Mouse (Mus musculus): ENCODE results near the gene Lrig3.

Gene Lrig3

GRCm38 (mm10) chr10:125965968-125966480 lies at the start of gene Lrig3:
TSS of gene Lrig3 (plus strand) at chr10:125966168.
- peak; percentile 20 to 64 for DNase-seq (ENCODE audit: low spot score in 2 of 2)

DNA sequence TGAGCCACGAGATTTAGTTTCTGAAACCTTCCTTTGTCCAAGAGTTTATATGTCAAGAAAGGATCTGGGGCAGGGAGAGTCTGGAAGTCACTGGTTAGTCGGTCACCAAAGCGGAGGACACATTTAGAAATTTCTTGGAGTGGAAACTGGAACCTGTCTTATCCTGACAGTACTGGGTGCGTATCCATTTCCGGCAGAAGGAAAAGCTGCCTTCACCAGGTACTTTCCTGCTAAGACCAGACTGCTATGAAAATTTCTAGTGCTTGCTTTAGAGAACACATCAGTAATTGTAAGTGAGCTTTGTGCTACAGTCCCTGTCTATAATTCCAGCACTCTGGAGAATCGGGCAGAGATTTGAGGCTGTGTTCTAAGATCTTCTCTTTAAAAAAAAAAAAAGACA lies 49.2 kb upstream of the Lrig3 start:
- DNase-seq (ENCODE audit: low spot score in 2 of 2): no peak

DNA sequence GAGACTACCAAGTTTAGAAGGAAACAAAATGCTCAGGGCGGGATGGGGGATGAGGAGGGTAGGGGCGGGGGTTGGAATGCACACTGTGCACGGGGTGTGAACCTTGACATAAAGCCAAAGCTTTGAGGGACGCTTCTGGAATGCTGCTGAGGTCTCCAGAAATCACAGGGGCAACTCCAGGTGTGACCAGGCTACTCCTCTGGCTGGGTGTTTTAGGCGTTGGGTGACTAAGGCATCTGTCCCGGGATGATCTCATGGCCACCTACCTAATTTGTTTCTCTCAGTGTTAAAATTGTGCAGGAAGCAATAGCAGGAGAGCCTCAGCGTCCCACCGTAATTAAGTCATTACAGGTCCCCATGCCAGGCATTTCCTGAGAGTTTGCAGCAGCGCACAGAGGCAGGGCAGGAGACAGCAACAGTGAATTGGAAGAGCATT lies 48.5 kb upstream of the Lrig3 start:
- no peak for DNase-seq (ENCODE audit: low spot score in 2 of 2)

GRCm38 (mm10) chr10:125918994-125919393 lies 47.0 kb upstream of the Lrig3 start:
- DNase-seq (ENCODE audit: low spot score in 2 of 2): no peak

DNA sequence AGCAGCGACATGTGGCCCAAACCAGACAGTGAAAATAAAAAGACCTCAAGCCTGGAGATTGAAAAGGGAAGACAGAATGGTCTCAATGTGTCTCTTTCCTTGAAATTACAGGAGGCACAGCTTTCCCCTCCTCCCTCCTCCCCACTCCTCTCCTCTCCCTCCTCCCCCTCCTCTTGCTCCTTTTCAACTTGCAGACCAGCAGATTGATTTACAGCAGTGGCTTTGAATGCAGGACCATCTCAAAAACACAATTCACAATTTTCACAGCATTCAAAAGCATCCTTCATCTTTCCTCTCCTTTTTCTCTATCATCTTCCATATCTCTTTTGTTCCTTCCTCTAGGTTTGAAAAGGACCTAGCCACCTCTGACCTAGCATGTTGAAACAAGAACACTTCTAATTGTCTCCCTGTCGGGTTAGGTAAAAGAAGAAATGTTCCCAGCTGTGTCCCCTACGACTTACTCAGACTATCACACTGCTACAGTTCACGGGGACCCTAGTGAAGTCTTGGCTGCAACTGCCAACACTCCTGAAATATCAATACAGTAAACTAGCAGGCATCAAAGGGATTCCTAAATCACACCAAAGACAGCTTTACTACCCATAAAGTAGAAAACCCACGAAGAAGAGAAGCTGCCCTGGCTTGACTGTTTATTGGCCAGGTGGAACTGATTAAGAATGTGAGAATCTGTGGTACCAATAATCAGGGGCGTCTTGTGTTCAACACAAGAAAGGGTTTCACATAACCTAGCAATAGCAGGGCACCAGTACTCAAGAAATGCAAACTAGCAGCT lies 44.1 kb upstream of the Lrig3 start:
- no peak for DNase-seq (ENCODE audit: low spot score in 2 of 2)

DNA sequence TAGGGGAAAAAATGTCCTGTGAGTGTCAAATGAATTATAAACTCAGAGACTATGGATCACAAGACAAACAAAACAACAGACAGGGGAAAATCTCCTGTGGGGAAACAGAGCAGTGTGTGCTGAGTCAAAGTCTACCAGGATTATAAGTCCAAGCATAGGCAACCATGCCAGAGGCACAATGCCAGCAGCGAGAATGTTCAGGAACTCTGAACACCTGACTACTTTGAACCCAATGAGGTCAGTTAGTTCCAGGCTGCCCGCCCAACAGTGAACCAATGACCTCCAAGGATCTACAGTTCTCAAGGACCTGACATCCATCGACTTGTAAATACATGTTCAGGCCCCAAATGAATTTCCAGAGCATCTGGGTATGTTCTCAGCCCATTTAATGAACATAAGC lies 36.0 kb upstream of the Lrig3 start:
- no peak for DNase-seq (ENCODE audit: low spot score in 2 of 2)

DNA sequence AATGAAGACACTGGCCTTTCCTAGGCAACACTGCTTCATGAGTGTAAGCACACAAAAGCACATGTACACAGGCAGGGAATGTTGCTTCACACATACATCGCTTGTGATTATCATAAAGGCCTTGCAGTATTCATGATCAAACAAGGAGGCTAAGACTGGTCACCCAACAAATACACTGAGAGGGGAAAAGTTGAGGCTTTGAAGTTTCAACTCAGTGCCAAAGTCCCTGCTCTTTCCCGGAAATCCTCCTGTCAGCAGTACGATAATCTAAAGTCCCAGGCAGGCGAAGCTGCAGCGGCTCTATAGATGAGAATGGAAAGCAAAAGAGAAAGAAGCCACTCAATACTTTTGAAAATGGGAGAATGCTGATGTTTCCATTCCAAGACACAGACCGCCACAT lies 32.6 kb upstream of the Lrig3 start:
- no peak for DNase-seq (ENCODE audit: low spot score in 2 of 2)

GRCm38 (mm10) chr10:125934095-125934494 lies 31.9 kb upstream of the Lrig3 start:
- DNase-seq (ENCODE audit: low spot score in 2 of 2): no peak

DNA sequence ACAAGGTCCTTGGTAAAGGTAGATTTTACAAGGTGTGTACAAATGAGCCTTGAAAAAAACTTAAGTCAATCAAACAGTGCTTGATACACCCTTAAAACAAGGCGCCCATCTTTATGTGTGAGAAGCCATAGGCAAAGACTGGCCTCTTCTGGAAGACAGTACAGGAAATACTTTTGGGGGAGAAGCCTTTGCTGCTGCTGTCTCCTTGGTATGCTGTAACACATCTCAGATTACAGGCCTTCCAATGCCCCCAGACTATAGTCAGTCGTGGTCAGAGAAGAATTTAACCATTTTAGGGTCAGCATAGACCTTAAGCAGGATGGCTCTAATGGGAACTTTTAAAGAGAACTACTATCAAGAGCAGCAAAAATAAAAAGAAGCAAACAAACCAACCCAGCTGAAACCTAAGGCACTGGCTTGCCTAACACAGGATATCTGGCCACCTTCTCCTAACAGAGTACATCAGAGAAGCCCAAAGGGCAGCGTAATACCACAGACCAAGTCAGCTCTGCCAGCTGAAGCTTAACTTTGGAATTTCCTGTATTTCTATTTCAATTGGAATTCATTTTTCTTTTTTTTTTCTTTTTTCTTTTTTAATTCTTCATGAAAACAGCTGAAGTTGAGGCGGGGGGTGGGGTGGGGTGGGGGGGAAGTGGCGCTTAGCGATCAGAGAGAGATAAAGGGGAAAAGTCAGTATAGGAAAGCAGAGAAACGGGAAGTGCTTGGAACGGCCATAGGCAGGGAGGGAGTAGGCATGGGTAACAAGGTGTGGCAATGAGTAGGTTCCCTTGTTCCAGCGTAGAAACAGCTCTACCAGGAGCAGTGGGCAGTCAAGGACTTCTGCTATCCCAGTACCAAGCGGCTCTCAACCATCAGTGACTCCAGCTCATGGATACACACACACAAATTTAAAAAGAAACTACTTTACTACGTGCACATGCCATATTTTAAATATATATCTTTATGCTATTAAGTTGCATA lies 28.2 kb upstream of the Lrig3 start:
- no peak for DNase-seq (ENCODE audit: low spot score in 2 of 2)

GRCm38 (mm10) chr10:125938528-125939402 lies 27.2 kb upstream of the Lrig3 start:
- no peak for DNase-seq (ENCODE audit: low spot score in 2 of 2)

DNA sequence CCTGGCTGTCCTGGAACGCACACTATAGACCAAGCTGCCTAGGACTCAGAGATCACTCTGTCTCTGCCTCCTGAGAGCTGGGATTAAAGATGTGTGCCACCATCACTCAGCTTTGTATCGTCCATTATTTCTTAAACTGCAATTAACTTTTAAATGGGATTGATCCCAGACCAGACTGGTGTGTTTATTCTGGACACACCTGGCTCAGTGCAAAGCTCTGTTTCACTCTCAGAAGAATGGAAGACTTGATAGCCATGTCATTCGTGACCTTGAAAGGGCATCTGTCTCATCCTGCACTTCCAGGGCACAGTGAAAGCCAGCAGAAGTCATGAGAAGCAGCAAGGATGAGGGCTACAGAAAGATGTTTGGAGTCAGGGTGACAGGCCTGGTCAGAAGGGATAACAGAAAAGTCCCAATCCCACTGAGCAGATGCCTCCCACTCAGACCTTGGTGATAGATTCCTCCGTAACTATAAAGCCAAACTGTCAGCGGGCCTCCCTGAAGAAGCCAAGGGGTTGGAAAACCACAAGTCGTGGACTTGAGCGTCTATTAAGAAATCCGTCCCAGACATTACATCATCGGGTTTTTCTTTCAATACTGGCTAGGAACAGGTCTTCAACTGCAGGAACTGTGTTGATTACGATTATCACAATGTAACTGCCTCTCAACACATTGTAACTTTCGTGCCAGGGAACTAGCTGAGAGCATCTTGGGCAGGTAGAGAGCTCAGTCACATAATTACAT lies 25.5 kb upstream of the Lrig3 start:
- DNase-seq (ENCODE audit: low spot score in 2 of 2): no peak

GRCm38 (mm10) chr10:125943098-125943497 lies 22.9 kb upstream of the Lrig3 start:
- DNase-seq (ENCODE audit: low spot score in 2 of 2): no peak

DNA sequence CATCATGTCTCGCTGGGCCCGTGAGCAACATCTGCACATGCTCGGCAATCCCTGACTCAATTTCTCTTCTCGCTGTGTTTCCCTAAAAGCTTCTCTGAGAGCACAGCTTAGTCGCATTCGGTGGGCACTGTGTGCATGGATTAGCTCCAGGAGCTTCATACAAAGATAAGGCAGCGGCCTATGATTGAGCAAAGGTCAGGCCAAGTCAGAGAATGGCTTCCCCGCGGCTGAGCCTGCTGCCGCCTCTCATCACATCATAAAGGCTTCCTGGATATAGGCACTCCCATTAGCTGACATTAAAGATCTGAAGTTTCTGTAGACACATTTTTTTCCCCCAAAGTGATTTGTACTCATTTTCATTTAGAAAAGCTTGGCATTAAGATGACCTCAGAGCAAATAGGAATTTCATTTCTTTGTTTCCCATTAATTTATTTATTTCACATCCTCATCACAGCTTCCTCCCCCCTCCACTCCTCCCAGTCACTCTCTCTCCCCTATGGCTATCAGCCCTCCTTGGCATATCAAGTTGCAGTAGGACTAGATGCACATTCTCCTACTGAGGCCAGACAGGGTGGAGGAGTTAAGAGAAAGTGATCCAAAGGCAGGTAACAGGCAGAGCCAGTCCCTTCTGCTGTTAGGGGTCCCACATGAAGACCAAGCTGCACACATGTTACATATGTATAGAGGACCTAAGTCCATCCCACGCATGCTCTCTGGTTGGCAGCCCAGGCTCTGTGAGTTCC lies 21.0 kb upstream of the Lrig3 start:
- no peak for DNase-seq (ENCODE audit: low spot score in 2 of 2)

DNA sequence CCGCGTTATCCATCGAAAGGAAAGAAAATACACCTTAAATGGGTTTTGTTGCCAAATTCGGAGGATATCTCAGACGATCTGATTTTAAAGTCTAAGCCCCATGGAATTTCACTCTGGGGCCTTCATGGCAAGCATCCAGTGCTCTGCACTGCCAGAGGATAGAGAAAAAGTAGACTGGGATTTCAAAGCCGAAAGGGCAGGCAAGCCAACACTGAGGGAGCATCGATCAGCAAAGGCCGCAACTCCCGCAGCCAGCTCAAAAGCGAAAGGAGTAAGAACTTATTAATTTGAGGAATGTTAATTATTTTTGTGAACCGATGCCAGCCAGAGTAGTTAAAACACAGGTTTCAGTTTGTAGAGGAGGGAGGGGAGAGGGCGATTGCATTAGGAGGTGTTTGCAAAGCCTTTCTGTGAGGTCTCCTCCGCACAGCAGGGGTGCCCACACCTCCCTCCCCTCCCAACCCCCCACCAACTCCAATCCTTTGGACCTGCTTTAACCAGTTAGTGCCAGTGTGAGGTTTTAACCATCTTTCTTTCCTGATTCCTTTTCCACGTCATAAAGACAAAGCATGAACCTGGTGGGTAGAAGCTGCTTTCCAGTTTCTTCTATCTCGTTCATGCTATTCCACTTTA lies 17.0 kb upstream of the Lrig3 start:
- DNase-seq (ENCODE audit: low spot score in 2 of 2): no peak

DNA sequence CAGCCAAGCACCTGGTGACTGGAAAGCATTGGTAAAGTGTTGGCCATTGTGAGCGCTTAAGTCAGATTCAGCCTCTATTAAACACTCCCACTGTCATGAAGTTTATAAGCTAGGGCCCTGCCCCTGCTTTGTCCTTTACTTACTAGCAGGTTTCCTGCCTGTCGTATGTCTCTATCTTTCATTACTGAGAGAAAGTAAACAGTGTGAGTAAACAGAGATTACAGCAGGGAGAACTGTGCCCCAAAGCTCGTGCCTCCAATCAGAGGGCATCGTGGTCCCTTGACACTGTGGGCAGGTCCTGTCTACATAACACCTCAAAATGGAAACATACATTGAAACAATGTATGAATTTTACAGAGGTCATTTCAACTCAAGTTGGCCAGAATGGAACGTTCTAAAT lies 14.3 kb upstream of the Lrig3 start:
- no peak for DNase-seq (ENCODE audit: low spot score in 2 of 2)

GRCm38 (mm10) chr10:125954343-125954742 lies 11.6 kb upstream of the Lrig3 start:
- DNase-seq (ENCODE audit: low spot score in 2 of 2): no peak

DNA sequence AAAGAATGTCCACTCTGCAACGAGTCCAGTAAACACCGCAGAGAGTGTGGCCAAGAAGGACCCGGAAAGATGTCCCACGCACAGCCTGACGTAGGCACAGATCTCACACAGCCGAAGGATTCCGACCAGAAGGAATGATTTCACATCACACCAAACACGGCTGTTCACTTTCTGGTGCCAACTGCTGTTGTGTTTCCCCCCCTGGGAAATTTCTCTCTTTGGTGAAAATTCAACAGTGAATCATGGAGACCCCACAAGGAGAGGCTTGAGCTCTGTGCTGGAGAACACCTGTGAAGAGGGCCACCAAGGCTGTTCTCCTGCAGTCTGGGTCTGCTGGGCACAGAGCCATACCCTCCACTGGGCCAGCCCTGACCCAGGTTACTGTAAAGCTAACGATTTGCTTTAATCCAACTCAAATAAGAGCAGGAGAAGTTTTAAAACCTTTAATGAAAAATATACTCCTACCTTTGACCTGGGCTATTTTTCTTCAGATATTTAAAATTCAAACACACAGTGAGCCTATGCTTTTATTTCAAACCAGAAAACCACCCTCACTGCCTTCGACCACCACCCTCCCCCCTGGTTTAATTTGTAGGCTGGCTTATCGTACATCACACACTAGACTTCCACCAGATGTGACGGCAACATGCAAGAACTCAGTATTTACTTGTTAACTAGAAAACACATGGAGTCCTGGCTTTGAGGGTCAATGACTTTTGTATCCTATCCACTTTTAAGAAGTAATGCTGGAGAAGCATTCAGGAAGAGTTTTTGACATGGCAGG lies 11.0 kb upstream of the Lrig3 start:
- DNase-seq (ENCODE audit: low spot score in 2 of 2): no peak

DNA sequence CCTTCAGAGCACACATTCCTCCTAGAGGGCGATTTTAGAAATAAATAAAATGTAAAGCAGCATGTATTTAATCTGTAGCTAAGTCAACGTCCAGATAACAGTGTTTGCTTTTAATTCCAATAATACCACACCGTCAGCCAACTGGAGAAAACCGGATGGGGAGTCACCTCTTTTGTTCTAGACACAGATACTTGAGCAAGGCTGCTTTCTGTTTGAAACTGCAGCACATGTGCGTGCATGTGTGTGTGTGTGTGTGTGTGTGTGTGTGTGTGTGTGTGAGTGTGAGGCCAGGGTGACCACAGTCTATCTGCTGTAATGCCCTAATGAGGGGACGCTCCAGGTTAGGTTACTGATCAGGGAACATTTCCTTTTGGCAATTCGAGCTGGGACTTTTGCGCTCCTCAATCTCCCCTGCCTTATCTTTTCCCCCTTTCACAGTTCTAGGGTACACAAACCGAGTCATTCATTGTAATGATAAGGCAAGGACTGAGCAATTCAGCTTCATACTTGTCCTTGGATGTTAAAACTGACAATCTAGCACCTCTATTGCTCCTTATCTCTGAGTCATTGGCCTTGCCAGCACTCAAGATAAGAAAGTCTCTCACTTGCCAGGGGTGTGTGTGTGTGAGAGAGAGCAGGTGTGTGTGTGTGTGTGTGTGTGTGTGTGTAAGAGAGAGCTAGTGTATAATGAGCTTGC lies 4.4 kb upstream of the Lrig3 start:
- no peak for DNase-seq (ENCODE audit: low spot score in 2 of 2)
